Mouse (Mus musculus) lung, embryonic 16.5 days (tissue): Measurements from ENCODE around the gene Fgfr2. TPM values are rescaled to one million over a fixed set of nuclear protein-coding genes. Genes with fewer than 3 reads are reported as not detected.
A peak's percentile ranks its signal among the peaks of the same experiment; 100 is the strongest.

Experiments used
- ATAC-seq: fragments of 200-750 bp; cut with Nextera tagmentation; 2 replicates; pipeline ENCODE4 v1.8.0; 2017; ENCODE audit warnings: low read depth, mild to moderate bottlenecking, moderate library complexity
- H3K27ac ChIP-seq: fragments of 300-500 bp; sonication (generic); 2 replicates; pipeline ENCODE4 v1.5.1; 2014; ENCODE audit warnings: mild to moderate bottlenecking, control low read depth, low read length
- H3K27me3 ChIP-seq: fragments of 300-500 bp; sonication (generic); 2 replicates; pipeline ENCODE4 v1.6.1; 2014; ENCODE audit warnings: low read depth, low read length, mixed read lengths; ENCODE audit not compliant: control insufficient read depth, insufficient read depth
- H3K36me3 ChIP-seq: fragments of 300-500 bp; sonication (generic); 2 replicates; pipeline ENCODE4 v1.6.1; 2014; ENCODE audit warnings: low read length; ENCODE audit not compliant: control insufficient read depth, insufficient read depth
- H3K4me1 ChIP-seq: fragments of 300-500 bp; sonication (generic); replicated peaks from 2 replicates; pipeline ENCODE4 v1.6.1; 2014; ENCODE audit warnings: low read length, mixed read lengths; ENCODE audit not compliant: control insufficient read depth, insufficient read depth
- H3K4me2 ChIP-seq: fragments of 300-500 bp; sonication (generic); 2 replicates; pipeline ENCODE4 v1.6.1; 2014; ENCODE audit warnings: low read depth, low read length, control low read depth
- H3K4me3 ChIP-seq: fragments of 300-500 bp; sonication (generic); 2 replicates; pipeline ENCODE4 v1.5.1; 2014; ENCODE audit warnings: mild to moderate bottlenecking, low read length, control low read depth
- H3K9ac ChIP-seq: fragments of 300-500 bp; sonication (generic); 2 replicates; pipeline ENCODE4 v1.6.1; 2014; ENCODE audit warnings: low read length, control low read depth
- H3K9me3 ChIP-seq: fragments of 300-500 bp; sonication (generic); 2 replicates; pipeline ENCODE4 v1.6.1; 2016; ENCODE audit warnings: low read length; ENCODE audit not compliant: control insufficient read depth
- WGBS: fragments of 180-500 bp; shearing (Covaris S2); extraction: QIAGEN DNeasy Blood & Tissue Kit; methylation state at CpG from one replicate; pipeline ENCODE4 v1.1.7; 2014; 5-methylcytosine and 5-hydroxymethylcytosine counted together
- polyA plus RNA-seq: library from polyadenylated mRNA; unstranded; fragments of >200 nt; fragmentation: Nextera tagmentation; extraction: Ambion mirVana; gene quantifications from 2 replicates; pipeline ENCODE4 v1.2.1, GENCODE M21; 2015

Fgfr2 gene
- polyA plus RNA-seq, 1 experiment from 2014 or later, result 175 TPM

GRCm38 (mm10) chr7:130216272-130216671 lies 2906.9 kb downstream of the Fgfr2 start:
- no peak overlapping the region for H3K4me2 ChIP-seq
- H3K9me3 ChIP-seq, result no peaks in the 10 kb centered on the region
- no peak overlapping the region for H3K27ac ChIP-seq
- WGBS, result 39% methylated on average over 4 of the region's 4 CpGs
- no peak for ATAC-seq
- no peak overlapping the region for H3K4me3 ChIP-seq
- no peak overlapping the region for H3K9ac ChIP-seq
- H3K27me3 ChIP-seq, result no peaks in the 10 kb centered on the region
- H3K4me1 ChIP-seq, result peaks cover 18% of the 10 kb centered on the region
- peaks cover 12% of the 10 kb centered on the region; the same call in 1 of the 2 replicates for H3K36me3 ChIP-seq

DNA sequence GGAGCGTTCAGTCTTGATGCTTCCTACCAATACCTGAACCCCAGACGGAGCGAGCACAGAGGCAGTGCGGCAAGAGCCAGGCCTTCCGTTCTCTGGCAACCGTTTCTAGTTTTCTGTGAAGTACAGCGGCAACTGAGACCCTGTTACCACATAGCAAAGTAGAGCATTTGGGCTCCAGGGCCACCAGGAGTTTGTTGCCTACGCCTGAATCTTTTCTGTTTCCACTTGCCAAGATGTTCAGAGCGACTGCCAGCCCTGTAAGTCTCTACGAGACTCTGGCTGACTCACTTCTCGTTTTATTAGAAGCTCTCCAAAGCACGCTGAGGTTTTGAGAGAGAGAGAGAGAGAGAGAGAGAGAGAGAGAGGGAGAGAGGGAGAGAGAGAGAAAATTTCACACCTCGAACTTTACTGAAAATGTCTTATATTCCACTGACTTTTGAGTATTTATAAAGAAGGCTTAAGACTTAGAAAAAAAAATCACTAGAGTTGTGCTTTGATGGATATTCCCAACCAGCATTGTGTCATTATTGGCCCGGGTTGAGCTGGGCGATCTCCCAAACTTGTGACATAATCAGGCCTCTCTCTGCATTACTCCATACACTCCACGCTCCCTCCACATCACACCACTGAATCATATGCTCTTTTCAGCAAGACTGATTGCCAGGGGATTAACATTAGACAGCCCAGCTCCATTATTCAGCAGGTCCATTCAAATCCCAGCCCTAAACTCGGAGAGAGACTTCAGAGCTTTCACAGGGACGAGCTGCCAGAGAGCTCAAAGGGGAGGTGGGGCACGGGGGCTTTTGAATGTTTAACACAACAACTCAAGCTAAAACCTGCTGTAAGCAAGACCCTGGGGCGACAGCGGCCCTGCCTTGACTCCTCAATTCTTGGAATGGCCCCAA lies 2907.6 kb downstream of the Fgfr2 start:
- H3K4me2 ChIP-seq, result no peak overlapping the region
- H3K9ac ChIP-seq, result no peak overlapping the region
- H3K27me3 ChIP-seq, result no peaks in the 10 kb centered on the region
- 45% methylated on average over 21 of the region's 21 CpGs for WGBS
- peak; percentile 91 for ATAC-seq
- peaks cover 12% of the 10 kb centered on the region; the same call in 1 of the 2 replicates for H3K36me3 ChIP-seq
- peak overlapping the region; percentile 50; the same call in 1 of the 2 replicates for H3K27ac ChIP-seq
- peaks cover 16% of the 10 kb centered on the region for H3K4me1 ChIP-seq
- H3K9me3 ChIP-seq, result no peaks in the 10 kb centered on the region
- H3K4me3 ChIP-seq, result no peak overlapping the region

- Histone ChIP-seq H3K36me3 (peaks cover 10% of the 10 kb centered on the region; the same call in 1 of the 2 replicates), H3K27ac (no peak overlapping the region), H3K4me1 (peaks cover 15% of the 10 kb centered on the region), H3K9ac (no peak overlapping the region), H3K27me3 (no peaks in the 10 kb centered on the region), H3K4me2 (no peak overlapping the region), H3K4me3 (no peak overlapping the region), H3K9me3 (no peaks in the 10 kb centered on the region)
- WGBS, result 88% methylated on average over 5 of the region's 5 CpGs
- ATAC-seq, result no peak
Observed at GRCm38 (mm10) chr7:130213156-130213555, 2910.0 kb downstream of the Fgfr2 start.

GRCm38 (mm10) chr7:130211411-130211810 lies 2911.7 kb downstream of the Fgfr2 start:
- no peak overlapping the region for H3K9ac ChIP-seq
- no peak for ATAC-seq
- no peak overlapping the region for H3K27ac ChIP-seq
- H3K4me2 ChIP-seq, result no peak overlapping the region
- 65% methylated on average over 5 of the region's 5 CpGs for WGBS
- H3K27me3 ChIP-seq, result no peaks in the 10 kb centered on the region
- H3K4me3 ChIP-seq, result no peak overlapping the region
- peaks cover 12% of the 10 kb centered on the region; the same call in 1 of the 2 replicates for H3K36me3 ChIP-seq
- H3K9me3 ChIP-seq, result no peaks in the 10 kb centered on the region
- peaks cover 28% of the 10 kb centered on the region for H3K4me1 ChIP-seq

DNA sequence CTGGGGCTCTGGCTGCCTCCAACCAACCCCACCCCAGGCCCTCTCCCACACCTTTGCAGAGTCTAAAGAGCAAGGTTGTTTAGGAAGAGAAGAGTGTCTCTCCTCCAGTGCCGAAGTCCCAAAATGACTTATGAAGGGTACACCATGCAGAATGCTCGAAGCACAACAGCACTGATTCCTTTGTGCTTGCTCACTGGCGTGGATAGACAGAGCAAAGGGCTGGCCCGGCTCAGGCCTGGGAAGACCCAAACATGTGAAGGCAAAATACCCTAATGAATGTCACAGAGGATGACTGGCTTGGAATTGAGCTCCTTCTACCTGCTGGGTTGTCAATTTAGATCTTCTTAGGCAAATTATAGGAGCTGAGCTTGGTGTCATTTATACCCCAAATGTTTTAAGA lies 2914.5 kb downstream of the Fgfr2 start:
- no peaks in the 10 kb centered on the region for H3K27me3 ChIP-seq
- H3K4me3 ChIP-seq, result no peak overlapping the region
- ATAC-seq, result no peak
- H3K4me1 ChIP-seq, result peaks cover 26% of the 10 kb centered on the region
- H3K27ac ChIP-seq, result 0 out of 2 replicates have a peak overlapping the region, but pooled peaks have one; percentile 15
- no peak overlapping the region for H3K4me2 ChIP-seq
- 85% methylated on average over 4 of the region's 4 CpGs for WGBS
- H3K9ac ChIP-seq, result no peak overlapping the region
- H3K36me3 ChIP-seq, result peaks cover 9% of the 10 kb centered on the region; the same call in 1 of the 2 replicates
- no peaks in the 10 kb centered on the region for H3K9me3 ChIP-seq

- no peak overlapping the region for H3K4me2 ChIP-seq
- no peaks in the 10 kb centered on the region for H3K27me3 ChIP-seq
- peak; percentile 92 for ATAC-seq
- peak overlapping the region; percentile 68 for H3K27ac ChIP-seq
- WGBS, result 41% methylated on average over 6 of the region's 6 CpGs
- peak overlapping the region; percentile 19; the same call in 1 of the 2 replicates for H3K9ac ChIP-seq
- H3K9me3 ChIP-seq, result no peaks in the 10 kb centered on the region
- peaks cover 5% of the 10 kb centered on the region; the same call in 1 of the 2 replicates for H3K36me3 ChIP-seq
- H3K4me3 ChIP-seq, result no peak overlapping the region
- H3K4me1 ChIP-seq, result peaks cover 24% of the 10 kb centered on the region
Observed at GRCm38 (mm10) chr7:130206181-130206582, 2917.0 kb downstream of the Fgfr2 start.

DNA sequence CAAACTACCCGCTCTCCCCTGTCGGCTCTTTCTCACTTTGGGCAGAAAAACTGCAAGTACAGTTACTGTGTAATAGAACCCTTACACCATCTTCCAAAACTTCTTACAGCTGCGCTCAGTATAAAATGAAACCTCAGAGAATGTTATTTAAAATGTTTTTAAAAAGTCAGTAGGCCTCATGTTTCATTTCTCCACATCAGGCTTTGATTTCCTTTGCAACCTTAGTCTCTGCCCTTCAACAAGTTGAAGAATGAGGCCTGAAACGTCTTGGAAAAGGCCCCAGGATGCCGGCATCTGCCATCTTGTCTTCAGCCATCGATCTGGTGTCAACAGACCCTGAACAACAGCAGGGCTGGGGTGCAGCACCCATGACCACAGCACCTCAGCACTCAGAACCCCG lies 2918.0 kb downstream of the Fgfr2 start:
- H3K27ac ChIP-seq, result no peak overlapping the region
- no peak overlapping the region for H3K4me3 ChIP-seq
- ATAC-seq, result no peak
- no peaks in the 10 kb centered on the region for H3K9me3 ChIP-seq
- no peak overlapping the region for H3K4me2 ChIP-seq
- peaks cover 8% of the 10 kb centered on the region; the same call in 1 of the 2 replicates for H3K36me3 ChIP-seq
- H3K9ac ChIP-seq, result no peak overlapping the region
- H3K4me1 ChIP-seq, result peaks cover 24% of the 10 kb centered on the region
- WGBS, result 73% methylated on average over 7 of the region's 7 CpGs
- no peaks in the 10 kb centered on the region for H3K27me3 ChIP-seq

- H3K9me3 ChIP-seq, result no peaks in the 10 kb centered on the region
- no peak for ATAC-seq
- H3K27me3 ChIP-seq, result no peaks in the 10 kb centered on the region
- peaks cover 13% of the 10 kb centered on the region for H3K36me3 ChIP-seq
- WGBS, result 69% methylated on average over 8 of the region's 8 CpGs
- no peak overlapping the region for H3K4me2 ChIP-seq
- H3K27ac ChIP-seq, result peak overlapping the region; percentile 10; the same call in 1 of the 2 replicates
- H3K4me1 ChIP-seq, result peaks cover 8% of the 10 kb centered on the region
- H3K4me3 ChIP-seq, result no peak overlapping the region
- H3K9ac ChIP-seq, result no peak overlapping the region
Observed at GRCm38 (mm10) chr7:130201020-130201419, 2922.1 kb downstream of the Fgfr2 start.

GRCm38 (mm10) chr7:130199951-130200350 lies 2923.2 kb downstream of the Fgfr2 start:
- 0 out of 2 replicates have a peak, but pooled peaks have one; percentile 12 for ATAC-seq
- no peak overlapping the region for H3K27ac ChIP-seq

More at GRCm38 (mm10) chr7:130199951-130200350, 2923.2 kb downstream of the Fgfr2 start:
- 76% methylated on average over 9 of the region's 9 CpGs for WGBS
- H3K9me3 ChIP-seq, result no peaks in the 10 kb centered on the region
- H3K27me3 ChIP-seq, result no peaks in the 10 kb centered on the region
- H3K4me1 ChIP-seq, result peaks cover 4% of the 10 kb centered on the region
- no peak overlapping the region for H3K4me3 ChIP-seq
- no peak overlapping the region for H3K9ac ChIP-seq
- no peak overlapping the region for H3K4me2 ChIP-seq
- H3K36me3 ChIP-seq, result peaks cover 18% of the 10 kb centered on the region
